Mouse (Mus musculus): ENCODE data around the gene Acsf2. TPM values are rescaled to one million over a fixed set of nuclear protein-coding genes. Genes with fewer than 3 reads are reported as not detected.

Gene Acsf2
- polyA plus RNA-seq, 1 experiment from 2014 or later = 2.0 TPM

DNA sequence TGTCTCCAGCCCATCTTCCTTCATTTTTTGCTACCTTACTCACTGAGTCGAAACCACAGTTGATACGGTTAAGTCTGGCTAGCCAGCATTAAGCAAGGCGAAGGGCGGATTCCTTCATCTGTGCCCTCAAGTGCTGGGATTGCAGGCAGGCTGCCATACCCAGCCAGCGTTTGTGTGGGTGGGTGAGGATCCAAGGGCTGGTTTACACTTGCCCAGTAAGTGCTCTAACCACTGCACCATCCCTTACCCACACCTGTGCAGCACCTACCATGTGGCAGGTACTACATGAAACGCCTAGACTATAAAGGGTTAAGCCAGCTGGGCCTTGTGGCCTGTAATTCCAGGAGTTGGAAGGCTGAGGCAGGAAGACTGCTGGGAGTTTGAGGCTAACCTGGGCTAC lies 54.4 kb downstream of the Acsf2 start:
- Histone ChIP-seq H3K27ac (replicated peaks; ENCODE audit: low read depth, low read length) (no peak overlapping the region), H3K4me2 (ENCODE audit: low read length) (no peak overlapping the region), H3K9ac (replicated peaks; ENCODE audit: low read length) (no peak overlapping the region), H3K27me3 (ENCODE audit: control insufficient read depth, insufficient read depth, low read length) (no peaks in the 10 kb centered on the region), H3K36me3 (ENCODE audit: control insufficient read depth, insufficient read depth, low read length) (peaks cover 3% of the 10 kb centered on the region; the same call in 1 of the 2 replicates), H3K4me1 (ENCODE audit: control insufficient read depth, insufficient read depth, low read length) (peaks cover 7% of the 10 kb centered on the region), H3K4me3 (replicated peaks; ENCODE audit: low read depth, low read length) (no peak overlapping the region), H3K9me3 (ENCODE audit: control insufficient read depth, low read length) (no peaks in the 10 kb centered on the region)
- 93% methylated on average over 6 of the region's 6 CpGs for WGBS
- no peak for DNase-seq
- ATAC-seq (ENCODE audit: low FRiP score, low TSS enrichment) = no peak

DNA sequence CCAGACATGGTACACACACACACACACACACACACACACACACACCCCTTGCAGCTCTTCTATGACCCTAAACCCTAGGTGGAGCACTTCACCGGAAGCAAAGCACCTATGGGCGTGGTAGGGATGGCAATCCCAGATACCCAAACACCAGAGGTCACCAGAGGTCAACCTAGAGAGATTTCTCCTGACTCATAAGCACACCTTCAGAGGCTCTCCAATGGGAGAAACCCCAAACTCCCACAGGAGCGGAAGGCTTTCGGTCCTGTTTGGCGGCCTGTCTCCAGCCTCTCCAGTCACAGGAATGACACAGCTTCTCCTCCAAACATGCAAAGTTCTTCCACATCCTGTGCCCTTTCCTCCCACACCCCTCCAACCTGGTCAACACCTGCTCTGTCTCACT lies 55.3 kb downstream of the Acsf2 start:
- DNase-seq (no peak), ATAC-seq (ENCODE audit: low FRiP score, low TSS enrichment) (no peak)
- no peaks in the 10 kb centered on the region for H3K27me3 ChIP-seq (ENCODE audit: control insufficient read depth, insufficient read depth, low read length)
- no peaks in the 10 kb centered on the region for H3K9me3 ChIP-seq (ENCODE audit: control insufficient read depth, low read length)
- H3K9ac ChIP-seq (replicated peaks; ENCODE audit: low read length) = no peak overlapping the region
- no peak overlapping the region for H3K4me3 ChIP-seq (replicated peaks; ENCODE audit: low read depth, low read length)
- no peak overlapping the region for H3K4me2 ChIP-seq (ENCODE audit: low read length)
- H3K4me1 ChIP-seq (ENCODE audit: control insufficient read depth, insufficient read depth, low read length) = peaks cover 7% of the 10 kb centered on the region
- 95% methylated on average over 5 of the region's 5 CpGs for WGBS
- no peak overlapping the region for H3K27ac ChIP-seq (replicated peaks; ENCODE audit: low read depth, low read length)
- H3K36me3 ChIP-seq (ENCODE audit: control insufficient read depth, insufficient read depth, low read length) = peaks cover 5% of the 10 kb centered on the region; the same call in 1 of the 2 replicates

DNA sequence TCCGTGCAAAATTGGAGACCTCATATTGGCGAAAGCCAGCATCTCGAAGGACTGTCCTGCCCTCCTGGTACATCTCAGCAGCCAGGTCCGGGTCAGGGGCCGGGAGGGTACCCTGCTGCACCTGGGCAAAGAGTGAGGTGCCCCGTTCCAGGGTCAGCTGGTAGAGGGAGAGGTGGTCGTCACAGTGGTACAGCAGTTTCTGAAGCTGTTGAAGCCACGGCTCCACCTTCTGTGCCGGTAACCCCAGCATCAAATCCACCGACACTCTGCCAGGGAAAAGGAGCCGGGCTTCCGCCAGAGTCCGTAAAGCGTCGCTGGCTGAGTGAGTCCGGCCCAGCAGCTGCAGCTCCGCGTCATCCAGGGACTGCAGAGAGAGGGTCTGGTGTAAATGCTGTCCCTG lies 57.2 kb downstream of the Acsf2 start:
- H3K9ac ChIP-seq (replicated peaks; ENCODE audit: low read length) = 0 out of 2 replicates have a peak overlapping the region, but pooled peaks have one; percentile 7
- ATAC-seq (ENCODE audit: low FRiP score, low TSS enrichment) = no peak
- no peaks in the 10 kb centered on the region for H3K9me3 ChIP-seq (ENCODE audit: control insufficient read depth, low read length)
- DNase-seq = peak; percentile 27
- H3K27me3 ChIP-seq (ENCODE audit: control insufficient read depth, insufficient read depth, low read length) = no peaks in the 10 kb centered on the region
- H3K27ac ChIP-seq (replicated peaks; ENCODE audit: low read depth, low read length) = no peak overlapping the region
- H3K4me2 ChIP-seq (ENCODE audit: low read length) = no peak overlapping the region; the same call in 1 of the 2 replicates
- WGBS = 46% methylated on average over 18 of the region's 18 CpGs
- no peak overlapping the region for H3K4me3 ChIP-seq (replicated peaks; ENCODE audit: low read depth, low read length)
- H3K36me3 ChIP-seq (ENCODE audit: control insufficient read depth, insufficient read depth, low read length) = peaks cover 5% of the 10 kb centered on the region; the same call in 1 of the 2 replicates
- H3K4me1 ChIP-seq (ENCODE audit: control insufficient read depth, insufficient read depth, low read length) = peaks cover 7% of the 10 kb centered on the region

DNA sequence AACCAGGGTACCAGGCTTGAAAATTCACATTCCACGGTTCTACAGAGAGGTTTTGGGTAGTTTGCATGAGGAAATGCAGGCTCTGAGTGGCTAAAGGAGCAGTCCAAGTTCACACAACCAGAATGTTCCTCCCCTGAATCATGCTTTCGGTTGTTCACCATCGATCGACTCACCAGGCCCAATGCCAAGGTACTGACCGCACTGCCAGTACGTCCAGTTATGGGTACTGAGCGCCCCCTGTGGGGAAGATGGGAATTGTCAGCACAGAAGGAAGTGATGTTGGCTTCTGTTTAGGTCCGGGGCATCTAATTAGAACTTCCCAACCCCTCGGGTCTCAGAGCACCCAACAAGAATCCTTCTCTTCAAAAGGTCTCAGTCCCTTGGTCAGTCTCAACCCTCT lies 57.7 kb downstream of the Acsf2 start:
- H3K27me3 ChIP-seq (ENCODE audit: control insufficient read depth, insufficient read depth, low read length) = no peaks in the 10 kb centered on the region
- H3K36me3 ChIP-seq (ENCODE audit: control insufficient read depth, insufficient read depth, low read length) = peaks cover 5% of the 10 kb centered on the region; the same call in 1 of the 2 replicates
- no peak overlapping the region for H3K9ac ChIP-seq (replicated peaks; ENCODE audit: low read length)
- H3K4me2 ChIP-seq (ENCODE audit: low read length) = no peak overlapping the region
- no peaks in the 10 kb centered on the region for H3K9me3 ChIP-seq (ENCODE audit: control insufficient read depth, low read length)
- no peak overlapping the region for H3K4me3 ChIP-seq (replicated peaks; ENCODE audit: low read depth, low read length)
- DNase-seq (peak; percentile 85), ATAC-seq (ENCODE audit: low FRiP score, low TSS enrichment) (no peak)
- 36% methylated on average over 9 of the region's 9 CpGs for WGBS
- H3K4me1 ChIP-seq (ENCODE audit: control insufficient read depth, insufficient read depth, low read length) = peaks cover 7% of the 10 kb centered on the region
- H3K27ac ChIP-seq (replicated peaks; ENCODE audit: low read depth, low read length) = no peak overlapping the region

DNA sequence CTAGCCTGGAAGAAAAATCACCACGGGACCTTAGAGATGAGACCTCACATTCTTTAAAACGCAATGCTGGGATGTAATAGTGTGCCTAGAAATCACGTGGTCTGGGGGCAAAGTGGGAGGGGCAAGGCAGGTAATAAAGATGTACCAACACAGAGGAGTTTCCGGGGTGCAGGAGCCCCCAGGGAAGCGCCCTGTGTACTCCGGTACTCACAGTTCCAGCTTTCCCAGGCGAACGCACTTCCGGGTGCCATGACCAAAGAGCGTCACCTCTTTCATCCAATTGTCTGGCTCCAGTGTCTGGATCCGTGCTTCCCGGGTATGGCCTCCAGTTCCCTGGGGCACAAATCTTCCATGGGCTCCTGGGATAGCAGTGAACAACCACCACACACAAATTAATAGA lies 58.3 kb downstream of the Acsf2 start:
- 81% methylated on average over 12 of the region's 12 CpGs for WGBS
- no peak for ATAC-seq (ENCODE audit: low FRiP score, low TSS enrichment)
- H3K4me1 ChIP-seq (ENCODE audit: control insufficient read depth, insufficient read depth, low read length) = peaks cover 7% of the 10 kb centered on the region
- H3K9ac ChIP-seq (replicated peaks; ENCODE audit: low read length) = no peak overlapping the region
- no peak overlapping the region for H3K27ac ChIP-seq (replicated peaks; ENCODE audit: low read depth, low read length)
- DNase-seq = no peak
- H3K27me3 ChIP-seq (ENCODE audit: control insufficient read depth, insufficient read depth, low read length) = no peaks in the 10 kb centered on the region
- no peak overlapping the region for H3K4me2 ChIP-seq (ENCODE audit: low read length)
- no peaks in the 10 kb centered on the region for H3K9me3 ChIP-seq (ENCODE audit: control insufficient read depth, low read length)
- H3K4me3 ChIP-seq (replicated peaks; ENCODE audit: low read depth, low read length) = no peak overlapping the region
- peaks cover 5% of the 10 kb centered on the region; the same call in 1 of the 2 replicates for H3K36me3 ChIP-seq (ENCODE audit: control insufficient read depth, insufficient read depth, low read length)

DNA sequence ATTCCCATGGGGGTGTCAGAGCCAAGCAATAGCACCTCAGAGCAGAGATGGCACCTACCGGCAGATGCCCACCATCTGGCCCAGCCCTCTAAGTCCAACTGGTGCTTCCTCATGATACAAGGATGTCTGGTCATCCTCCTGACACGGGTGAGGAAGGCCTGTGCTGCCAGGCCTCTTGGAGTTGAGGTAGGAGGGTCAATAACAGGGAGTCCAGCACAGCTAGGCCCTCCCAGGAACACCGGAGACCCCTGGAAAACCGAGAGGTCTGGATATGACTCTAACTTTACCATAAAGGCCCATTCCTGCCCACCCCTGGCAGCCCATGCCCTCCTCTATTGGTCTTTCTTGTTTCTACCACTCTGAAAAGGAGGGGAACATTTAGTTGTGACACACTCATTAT lies 59.3 kb downstream of the Acsf2 start:
- DNase-seq = no peak
- Histone ChIP-seq H3K9ac (replicated peaks; ENCODE audit: low read length) (no peak overlapping the region), H3K4me1 (ENCODE audit: control insufficient read depth, insufficient read depth, low read length) (0 out of 2 replicates have a peak, but pooled peaks cover 2% of the 10 kb centered on the region), H3K9me3 (ENCODE audit: control insufficient read depth, low read length) (no peaks in the 10 kb centered on the region), H3K27me3 (ENCODE audit: control insufficient read depth, insufficient read depth, low read length) (no peaks in the 10 kb centered on the region), H3K27ac (replicated peaks; ENCODE audit: low read depth, low read length) (no peak overlapping the region), H3K4me2 (ENCODE audit: low read length) (no peak overlapping the region), H3K4me3 (replicated peaks; ENCODE audit: low read depth, low read length) (no peak overlapping the region), H3K36me3 (ENCODE audit: control insufficient read depth, insufficient read depth, low read length) (peaks cover 5% of the 10 kb centered on the region; the same call in 1 of the 2 replicates)
- ATAC-seq (ENCODE audit: low FRiP score, low TSS enrichment) = no peak
- 88% methylated on average over 4 of the region's 4 CpGs for WGBS

DNA sequence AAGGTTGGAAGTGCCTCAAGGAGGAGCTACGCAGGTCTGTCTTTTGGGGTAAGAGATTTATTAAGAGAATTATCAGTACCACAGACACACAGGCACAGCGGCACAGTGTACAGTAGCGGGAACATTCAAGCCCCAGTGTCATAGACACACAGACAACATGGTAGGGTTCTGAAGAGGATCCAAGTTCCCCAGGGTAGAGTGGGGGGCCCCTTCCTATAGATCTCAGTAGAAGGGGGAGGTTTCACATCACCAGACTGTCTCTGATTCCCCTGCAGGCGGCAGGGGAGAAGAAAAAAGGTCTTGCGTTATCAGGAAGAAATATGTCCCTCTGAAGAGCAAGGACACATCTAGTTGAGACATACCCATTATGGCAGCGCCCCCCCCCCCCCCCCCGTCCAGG lies 61.9 kb downstream of the Acsf2 start:
- H3K27ac ChIP-seq (replicated peaks; ENCODE audit: low read depth, low read length) = no peak overlapping the region
- 76% methylated on average over 7 of the region's 7 CpGs for WGBS
- no peak overlapping the region for H3K4me3 ChIP-seq (replicated peaks; ENCODE audit: low read depth, low read length)
- ATAC-seq (ENCODE audit: low FRiP score, low TSS enrichment) (no peak), DNase-seq (no peak)
- H3K9me3 ChIP-seq (ENCODE audit: control insufficient read depth, low read length) = no peaks in the 10 kb centered on the region
- no peak overlapping the region for H3K9ac ChIP-seq (replicated peaks; ENCODE audit: low read length)
- H3K27me3 ChIP-seq (ENCODE audit: control insufficient read depth, insufficient read depth, low read length) = no peaks in the 10 kb centered on the region
- no peak overlapping the region for H3K4me2 ChIP-seq (ENCODE audit: low read length)
- H3K36me3 ChIP-seq (ENCODE audit: control insufficient read depth, insufficient read depth, low read length) = peaks cover 5% of the 10 kb centered on the region; the same call in 1 of the 2 replicates
- 0 out of 2 replicates have a peak, but pooled peaks cover 2% of the 10 kb centered on the region for H3K4me1 ChIP-seq (ENCODE audit: control insufficient read depth, insufficient read depth, low read length)

DNA sequence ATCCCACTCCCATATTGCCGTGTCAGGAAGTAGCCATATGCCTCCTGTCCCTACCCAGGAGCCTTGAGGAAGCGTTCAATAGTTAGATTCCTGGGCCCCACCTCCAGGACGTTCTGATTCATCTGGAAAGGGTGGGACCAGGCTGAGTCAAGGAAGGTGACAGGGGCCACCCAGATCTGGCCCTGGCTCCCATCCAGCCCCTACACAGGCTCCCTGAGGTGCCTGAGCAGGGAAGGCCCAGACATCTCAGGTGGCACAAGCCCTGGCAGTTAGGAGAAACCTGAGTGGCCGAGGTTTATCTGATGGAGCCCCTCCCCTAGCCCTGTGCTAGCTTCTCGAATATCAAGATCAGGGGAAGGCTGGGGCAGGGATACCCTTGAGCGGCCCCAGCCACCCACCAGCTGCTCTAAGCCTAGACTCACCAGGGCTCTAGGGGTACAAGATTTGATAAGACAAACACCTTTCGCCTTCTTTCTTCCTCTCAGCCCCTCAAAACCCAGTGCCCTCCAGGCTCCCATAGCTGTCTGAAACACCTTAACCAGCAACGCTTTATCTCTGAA lies 62.9 kb downstream of the Acsf2 start:
- 0 out of 2 replicates have a peak, but pooled peaks cover under 1% of the 10 kb centered on the region for H3K4me1 ChIP-seq (ENCODE audit: control insufficient read depth, insufficient read depth, low read length)
- H3K4me2 ChIP-seq (ENCODE audit: low read length) = no peak overlapping the region
- no peak overlapping the region for H3K27ac ChIP-seq (replicated peaks; ENCODE audit: low read depth, low read length)
- peaks cover 5% of the 10 kb centered on the region; the same call in 1 of the 2 replicates for H3K36me3 ChIP-seq (ENCODE audit: control insufficient read depth, insufficient read depth, low read length)
- 69% methylated on average over 8 of the region's 8 CpGs for WGBS
- no peak for DNase-seq
- H3K27me3 ChIP-seq (ENCODE audit: control insufficient read depth, insufficient read depth, low read length) = no peaks in the 10 kb centered on the region
- no peaks in the 10 kb centered on the region for H3K9me3 ChIP-seq (ENCODE audit: control insufficient read depth, low read length)
- H3K4me3 ChIP-seq (replicated peaks; ENCODE audit: low read depth, low read length) = no peak overlapping the region
- no peak for ATAC-seq (ENCODE audit: low FRiP score, low TSS enrichment)
- no peak overlapping the region for H3K9ac ChIP-seq (replicated peaks; ENCODE audit: low read length)

DNA sequence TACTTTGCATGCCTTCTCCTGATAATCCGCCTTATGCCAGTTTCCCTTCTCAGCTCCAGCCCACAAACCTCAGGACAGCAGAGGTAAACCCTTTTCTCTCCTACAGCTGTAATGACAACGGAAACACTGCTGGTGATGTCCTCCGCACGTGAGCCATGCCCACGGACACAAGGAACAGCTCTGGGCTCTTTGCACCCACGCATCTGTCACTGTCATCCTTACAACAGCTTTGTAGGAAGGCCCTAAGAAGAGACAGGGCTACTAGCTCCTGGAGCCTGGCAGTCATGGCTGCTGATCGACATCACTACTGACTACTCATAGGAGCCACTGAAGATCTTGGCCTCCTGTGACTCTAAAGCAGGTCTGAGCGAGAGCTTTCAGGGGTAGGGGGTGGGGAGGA lies 68.5 kb downstream of the Acsf2 start:
- no peak for DNase-seq
- no peak for ATAC-seq (ENCODE audit: low FRiP score, low TSS enrichment)

More for the DNA sequence above, 68.5 kb downstream of the Acsf2 start:
- WGBS = 85% methylated on average over 8 of the region's 8 CpGs
- Histone ChIP-seq H3K9me3 (ENCODE audit: control insufficient read depth, low read length) (no peaks in the 10 kb centered on the region), H3K4me2 (ENCODE audit: low read length) (no peak overlapping the region), H3K36me3 (ENCODE audit: control insufficient read depth, insufficient read depth, low read length) (no peaks in the 10 kb centered on the region), H3K4me3 (replicated peaks; ENCODE audit: low read depth, low read length) (no peak overlapping the region), H3K9ac (replicated peaks; ENCODE audit: low read length) (no peak overlapping the region), H3K27ac (replicated peaks; ENCODE audit: low read depth, low read length) (no peak overlapping the region), H3K27me3 (ENCODE audit: control insufficient read depth, insufficient read depth, low read length) (no peaks in the 10 kb centered on the region), H3K4me1 (ENCODE audit: control insufficient read depth, insufficient read depth, low read length) (no peaks in the 10 kb centered on the region)
